Mouse (Mus musculus) heart, adult 18-20 months (tissue): ENCODE data around the gene Cep83. TPM values are rescaled to one million over a fixed set of nuclear protein-coding genes. Genes with fewer than 3 reads are reported as not detected.

Source experiments
- DNase-seq, 2 experiments: peaks; one replicate each; pipeline ENCODE4 v3.0.0; 2021 to 2022; ENCODE audit warnings: mixed read lengths in 1 of 2
- total RNA-seq, 2 experiments: library from RNA; stranded (reverse); gene quantifications; 2 replicates each; pipeline ENCODE4 v1.2.3; 2021

Cep83 gene
- total RNA-seq, 2 experiments from 2014 or later, result 20.4 to 20.9 TPM

- no peak for DNase-seq
Observed at GRCm38 (mm10) chr10:94777576-94777975, 89.1 kb downstream of the Cep83 start.

- DNase-seq, result no peak
Observed at GRCm38 (mm10) chr10:94779319-94779718, 90.9 kb downstream of the Cep83 start.

- DNase-seq, result no peak
Observed at GRCm38 (mm10) chr10:94780618-94781262, 92.3 kb downstream of the Cep83 start.

GRCm38 (mm10) chr10:94789205-94789604 lies 100.8 kb downstream of the Cep83 start:
- DNase-seq, result peak; percentile 70 to 78

GRCm38 (mm10) chr10:94793914-94794313 lies 105.5 kb downstream of the Cep83 start:
- no peak for DNase-seq

- no peak for DNase-seq
Observed at GRCm38 (mm10) chr10:94794666-94795244, 106.3 kb downstream of the Cep83 start.

- DNase-seq, result no peak
Observed at GRCm38 (mm10) chr10:94798128-94798527, 109.7 kb downstream of the Cep83 start.

- no peak for DNase-seq
Observed at GRCm38 (mm10) chr10:94799485-94800239, 111.2 kb downstream of the Cep83 start.

GRCm38 (mm10) chr10:94800677-94801354 lies 112.4 kb downstream of the Cep83 start:
- no peak for DNase-seq

- peak; percentile 23 to 41 for DNase-seq
Observed at GRCm38 (mm10) chr10:94804029-94804908, 115.8 kb downstream of the Cep83 start.

GRCm38 (mm10) chr10:94804909-94805220 lies 116.4 kb downstream of the Cep83 start:
- peak; percentile 30 to 49 for DNase-seq

GRCm38 (mm10) chr10:94807323-94807722 lies 118.9 kb downstream of the Cep83 start:
- no peak for DNase-seq

GRCm38 (mm10) chr10:94808275-94808674 lies 119.8 kb downstream of the Cep83 start:
- no peak for DNase-seq

GRCm38 (mm10) chr10:94809946-94810472 lies 121.6 kb downstream of the Cep83 start:
- DNase-seq, result no peak

- no peak for DNase-seq
Observed at GRCm38 (mm10) chr10:94811907-94812851, 123.7 kb downstream of the Cep83 start.

GRCm38 (mm10) chr10:94818127-94818526 lies 129.7 kb downstream of the Cep83 start:
- DNase-seq, result no peak

GRCm38 (mm10) chr10:94818781-94819665 lies 130.6 kb downstream of the Cep83 start:
- peak in 1 of 2 experiments; percentile 15 for DNase-seq

GRCm38 (mm10) chr10:94823971-94824760 lies 135.7 kb downstream of the Cep83 start:
- peak; percentile 22 to 24 for DNase-seq
